Mouse (Mus musculus) left cerebral cortex, adult 8-10 months (tissue): ENCODE measurements around the gene Olfr1058. TPM values are rescaled to one million over a fixed set of nuclear protein-coding genes. Genes with fewer than 3 reads are reported as not detected.
"Not testable (repeated sequence)": the region's sequence is repeated elsewhere in the genome, so short reads cannot be mapped to it uniquely, and the experiment has no call there.

ENCODE experiments used
- DNase-seq, 2 experiments: peaks; one replicate each; pipeline ENCODE4 v3.0.0; 2022; ENCODE audit warnings: low spot score in 2 of 2
- total RNA-seq, 4 experiments: library from RNA; stranded (reverse); gene quantifications; 2 replicates each; pipeline ENCODE4 v1.2.4; 2022

Gene Olfr1058
- total RNA-seq = not detected

DNA sequence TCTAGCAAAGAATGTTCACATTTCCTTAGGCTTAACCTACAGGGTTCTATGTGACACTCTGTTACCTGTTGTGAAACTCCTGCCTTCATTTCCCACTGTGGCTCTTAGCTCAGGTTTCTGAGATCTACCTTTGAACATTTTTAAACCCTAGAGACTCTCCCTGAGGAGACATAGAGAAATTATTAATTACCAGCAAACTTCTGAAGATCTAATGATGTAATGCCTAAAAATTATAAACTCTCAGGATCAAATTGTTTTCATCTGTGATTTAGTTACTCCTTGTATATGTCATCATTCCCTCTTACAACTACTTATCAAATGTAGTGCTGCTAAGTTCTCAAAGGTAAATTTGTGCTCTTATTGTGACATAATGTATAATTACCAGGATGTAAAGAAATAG lies at the start of gene Olfr1058:
TSS of gene Olfr1058 (minus strand) at position 101 of the 400 bp plus-strand sequence.
- DNase-seq = not testable (repeated sequence)

DNA sequence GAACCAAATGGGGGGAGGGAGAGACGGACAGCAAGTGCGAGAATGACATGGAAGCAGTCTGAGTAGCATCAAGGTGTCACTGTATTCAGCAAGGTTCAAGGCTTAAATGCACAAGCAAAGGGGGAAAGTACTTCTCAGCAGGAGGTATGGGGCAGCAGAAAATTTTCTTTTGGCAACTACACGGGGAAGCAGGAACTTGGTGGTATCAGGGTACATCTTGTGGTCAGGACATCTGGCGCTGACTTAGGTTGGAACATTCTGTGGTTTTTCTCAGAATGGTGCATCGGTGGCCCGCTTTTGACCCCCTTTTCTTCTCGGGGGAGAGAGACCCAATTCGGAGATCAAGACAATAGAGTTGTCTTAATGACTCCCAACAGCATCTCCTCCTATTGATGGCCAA lies 40.1 kb upstream of the Olfr1058 start:
- not testable (repeated sequence) for DNase-seq

DNA sequence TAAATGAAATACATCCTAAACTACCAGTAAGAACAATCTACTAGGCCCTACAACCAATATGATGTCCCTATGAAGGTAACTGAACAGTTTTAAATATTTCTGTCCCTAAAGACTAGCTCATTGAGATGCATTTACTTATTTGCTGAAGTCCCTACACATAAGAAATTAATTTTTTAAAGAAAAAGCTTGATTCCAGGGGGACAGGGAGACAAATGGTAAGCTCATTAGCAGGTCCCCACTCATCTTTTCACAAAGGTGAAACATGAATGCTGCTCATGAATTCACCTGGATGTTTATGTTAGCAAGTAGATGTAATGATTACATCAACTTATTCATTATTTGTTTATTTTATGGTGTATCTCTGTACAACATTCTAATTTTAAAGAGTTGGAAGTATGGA lies 38.3 kb upstream of the Olfr1058 start, which contains the start of gene Olfr1062:
TSS of gene Olfr1062 (minus strand) at position 101 of the 400 bp plus-strand sequence.
- DNase-seq = not testable (repeated sequence)

DNA sequence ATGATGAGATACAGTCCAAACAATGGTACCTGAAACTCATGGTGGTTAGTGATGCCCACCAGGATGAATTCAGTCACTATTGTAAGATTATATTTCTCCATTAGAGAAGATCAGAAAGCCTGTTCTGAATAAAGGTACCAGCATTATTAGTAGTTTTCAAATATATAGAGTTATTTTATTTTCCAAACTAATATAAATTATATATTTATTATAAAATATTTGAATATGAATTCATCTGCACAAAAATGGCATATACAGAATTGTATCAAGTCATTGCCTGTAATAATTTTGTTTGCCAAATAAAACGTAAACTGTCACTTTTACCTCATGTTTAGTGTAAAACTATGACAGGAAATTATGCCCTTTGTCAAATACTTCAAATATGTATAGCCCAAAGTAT lies 25.6 kb upstream of the Olfr1058 start, which contains the start of gene Olfr1061:
TSS of gene Olfr1061 (minus strand) at position 101 of the 400 bp plus-strand sequence.
- no peak for DNase-seq

DNA sequence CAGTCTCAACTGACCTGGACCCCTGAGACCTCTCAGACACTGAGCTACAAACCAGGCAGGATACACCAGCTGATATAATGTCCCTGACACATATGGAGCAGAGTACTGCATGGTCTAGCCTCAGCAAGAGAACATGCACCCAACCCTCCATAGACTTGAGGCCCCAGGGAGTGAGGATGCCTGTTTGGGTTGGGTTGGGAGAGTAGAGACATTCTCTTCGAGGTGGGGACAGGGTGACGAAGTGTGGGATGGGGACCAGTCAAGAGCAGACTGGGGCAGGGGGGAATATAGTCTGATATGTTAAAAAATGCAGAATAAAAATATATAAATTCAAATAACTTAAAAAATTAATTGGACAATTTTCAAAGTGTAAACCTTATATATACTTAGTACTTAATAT lies 6.8 kb upstream of the Olfr1058 start:
- no peak for DNase-seq

DNA sequence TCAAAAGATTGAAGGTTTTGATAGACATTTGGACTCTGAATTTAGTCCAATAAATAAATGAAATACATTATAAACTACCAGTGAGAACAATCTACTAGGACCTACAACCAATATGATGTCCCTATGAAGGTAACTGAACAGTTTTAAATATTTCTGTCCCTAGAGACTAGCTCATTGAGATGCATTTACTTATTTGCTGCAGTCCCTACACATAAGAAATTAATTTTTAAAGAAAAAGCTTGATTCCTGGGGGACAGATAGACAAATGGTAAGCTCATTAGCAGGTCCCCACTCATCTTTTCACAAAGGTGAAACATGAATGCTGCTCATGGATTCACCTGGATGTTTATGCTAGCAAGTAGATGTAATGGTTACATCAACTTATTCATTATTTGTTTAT lies 10.1 kb downstream of the Olfr1058 start, which contains the start of gene Olfr1057:
TSS of gene Olfr1057 (minus strand) at position 101 of the 400 bp plus-strand sequence.
- DNase-seq = no peak

DNA sequence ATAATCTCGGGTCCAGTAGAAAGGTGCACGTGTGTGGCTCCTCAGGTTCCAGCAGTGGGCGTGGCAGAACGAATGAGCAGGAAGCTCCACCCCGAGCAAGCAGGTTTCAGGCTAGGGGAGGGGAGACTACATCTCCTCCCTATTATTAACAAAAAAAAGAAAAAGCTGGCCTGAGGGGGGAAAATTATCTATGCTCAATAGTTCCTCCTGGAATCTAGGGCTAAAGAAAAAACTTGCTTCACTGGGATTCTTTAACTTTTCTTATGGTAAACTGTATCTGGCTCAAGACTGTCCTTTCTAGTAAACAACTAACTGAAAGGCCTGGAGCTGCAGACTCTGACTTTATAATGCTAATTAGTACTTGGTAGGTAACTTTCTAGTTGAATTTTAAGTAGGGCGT lies 22.0 kb downstream of the Olfr1058 start:
- DNase-seq = not testable (repeated sequence)

DNA sequence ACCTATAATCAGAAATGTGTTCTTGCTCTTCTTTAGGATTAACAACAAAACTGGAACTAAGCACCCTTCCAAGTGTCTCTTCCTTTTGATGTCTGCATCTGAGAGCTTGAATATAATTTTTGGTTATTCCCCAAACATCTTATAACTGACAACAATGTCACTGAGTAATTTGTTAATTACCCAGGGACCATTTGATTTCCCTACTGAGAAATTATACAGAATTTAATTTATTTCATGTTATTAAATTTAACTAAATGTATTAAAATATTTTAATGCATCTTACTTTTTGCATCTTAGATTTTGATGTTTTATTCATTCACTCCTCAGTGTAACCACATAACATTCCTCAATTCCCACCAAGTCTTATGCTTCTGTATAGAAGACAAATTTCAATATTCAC lies 26.0 kb downstream of the Olfr1058 start, which contains the start of gene Olfr1056:
TSS of gene Olfr1056 (minus strand) at position 101 of the 400 bp plus-strand sequence.
- no peak for DNase-seq

DNA sequence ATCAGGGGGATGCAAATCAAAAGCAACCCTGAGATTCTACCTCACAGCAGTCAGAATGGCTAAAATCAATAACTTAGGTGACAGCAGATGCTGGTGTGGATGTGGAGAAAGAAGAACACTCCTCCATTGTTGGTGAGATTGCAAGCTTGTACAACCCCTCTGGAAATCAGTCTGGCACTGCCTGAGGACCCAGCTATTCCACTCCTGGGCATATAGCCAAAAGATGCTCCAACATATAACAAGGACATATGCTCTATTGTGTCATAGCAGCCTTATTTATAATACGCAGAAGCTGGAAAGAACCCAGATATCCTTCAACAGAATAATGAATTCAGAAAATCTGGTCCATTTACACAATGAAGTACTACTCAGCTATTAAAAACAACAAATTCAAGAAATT lies 36.6 kb downstream of the Olfr1058 start:
- DNase-seq = not testable (repeated sequence)

DNA sequence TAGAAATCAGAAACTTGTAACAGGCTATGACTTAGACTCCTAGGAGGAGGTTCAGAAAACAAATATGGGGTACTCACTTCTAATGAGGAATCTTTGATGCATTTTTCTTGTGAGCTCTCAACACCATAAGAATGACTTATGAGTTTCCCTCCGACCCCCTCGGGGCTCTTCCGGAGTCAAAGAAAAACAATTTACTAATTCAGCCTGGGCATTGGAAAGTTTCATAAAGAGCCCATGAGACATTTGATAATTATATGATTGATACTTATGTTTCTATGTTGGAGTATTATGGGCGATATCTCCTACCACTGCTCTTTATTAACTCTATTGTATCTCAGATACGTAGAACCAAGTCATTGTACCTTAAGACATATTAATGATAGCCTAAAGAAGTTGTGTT lies 38.2 kb downstream of the Olfr1058 start, which contains the start of gene Olfr1055:
TSS of gene Olfr1055 (minus strand) at position 101 of the 400 bp plus-strand sequence.
- no peak for DNase-seq

DNA sequence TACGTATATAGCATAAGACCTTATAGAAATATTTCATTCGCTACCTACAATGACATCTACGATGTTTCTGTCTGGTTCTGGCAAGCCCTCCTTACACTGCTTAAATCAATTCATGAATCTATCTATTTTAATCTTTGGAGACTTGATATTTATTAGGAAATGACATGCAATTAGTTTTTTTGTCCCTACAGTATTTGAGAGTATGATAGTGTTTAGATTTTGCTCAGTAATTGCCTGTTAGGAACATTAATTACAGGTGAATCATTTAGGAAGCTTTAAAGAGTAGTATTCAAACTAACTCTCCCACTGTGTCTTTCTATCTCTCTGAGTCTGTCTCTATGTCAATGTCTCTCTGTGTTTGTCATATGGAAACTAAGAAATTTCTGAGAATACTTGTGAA lies 53.0 kb downstream of the Olfr1058 start, which contains the start of gene Olfr1054:
TSS of gene Olfr1054 (minus strand) at position 101 of the 400 bp plus-strand sequence.
- no peak for DNase-seq

Other genes starting within 250 kb of the Olfr1058 start
- gene Olfr1040, start 241.8 kb downstream of the Olfr1058 start, total RNA-seq = not detected
- gene Olfr1042, start 226.7 kb downstream of the Olfr1058 start, total RNA-seq = not detected
- not detected for gene Olfr1043, start 221.0 kb downstream of the Olfr1058 start, total RNA-seq
- gene Olfr1044, start 210.7 kb downstream of the Olfr1058 start, total RNA-seq = not detected
- not detected for gene Olfr52, start 202.9 kb downstream of the Olfr1058 start, total RNA-seq
- not detected for gene Olfr1045, start 185.6 kb downstream of the Olfr1058 start, total RNA-seq
- not detected for gene Olfr1046, start 169.2 kb downstream of the Olfr1058 start, total RNA-seq
- gene Olfr1047, start 157.2 kb downstream of the Olfr1058 start, total RNA-seq = not detected
- gene Olfr1048, start 148.3 kb downstream of the Olfr1058 start, total RNA-seq = not detected
- gene Olfr1049, start 130.2 kb downstream of the Olfr1058 start, total RNA-seq = not detected
- gene Olfr1051, start 109.5 kb downstream of the Olfr1058 start, total RNA-seq = not detected
- not detected for gene Olfr1052, start 96.1 kb downstream of the Olfr1058 start, total RNA-seq
- not detected for gene Olfr1053, start 73.3 kb downstream of the Olfr1058 start, total RNA-seq
- not detected for gene Olfr1054, start 53.1 kb downstream of the Olfr1058 start, total RNA-seq
- gene Olfr1055, start 38.3 kb downstream of the Olfr1058 start, total RNA-seq = not detected
- gene Olfr1056, start 26.1 kb downstream of the Olfr1058 start, total RNA-seq = not detected
- gene Olfr1057, start 10.2 kb downstream of the Olfr1058 start, total RNA-seq = not detected
- not detected for gene Olfr1061, start 25.5 kb upstream of the Olfr1058 start, total RNA-seq
- not detected for gene Olfr1062, start 38.2 kb upstream of the Olfr1058 start, total RNA-seq
- not detected for gene Olfr1065, start 62.0 kb upstream of the Olfr1058 start, total RNA-seq
- gene Olfr1066, start 67.7 kb upstream of the Olfr1058 start, total RNA-seq = not detected
- gene Olfr228, start 98.8 kb upstream of the Olfr1058 start, total RNA-seq = not detected
- not detected for gene Olfr1076, start 119.9 kb upstream of the Olfr1058 start, total RNA-seq
- not detected for gene Olfr1079, start 153.9 kb upstream of the Olfr1058 start, total RNA-seq
- gene Olfr1080, start 169.7 kb upstream of the Olfr1058 start, total RNA-seq = not detected
- gene Olfr1082, start 210.4 kb upstream of the Olfr1058 start, total RNA-seq = not detected